Mouse (Mus musculus) E14TG2a.4 (cell line): ENCODE results near the gene Vasn.

ENCODE experiments used
- CTCF ChIP-seq: conservative IDR thresholded peaks from 2 replicates; pipeline ENCODE4 v1.5.1; 2014; ENCODE audit warnings: low read length
- NANOG ChIP-seq: IDR thresholded peaks from 2 replicates; pipeline ENCODE4 v1.6.1; 2014; ENCODE audit warnings: borderline replicate concordance, low read length, mixed read lengths

GRCm38 (mm10) chr16:4642190-4642589 is 2.4 kb downstream of the Vasn start:
- no peak for TF ChIP-seq CTCF
- no peak for TF ChIP-seq NANOG
